Mouse (Mus musculus) kidney, adult 9 months (tissue): Measurements from ENCODE around the gene Fat2.

ENCODE experiments used
- DNase-seq: peaks from one replicate; pipeline ENCODE4 v3.0.0; 2022

The Fat2 gene

GRCm38 (mm10) chr11:55336101-55336891 is at the start of gene Fat2:
Gene Fat2, minus strand, starts transcription at chr11:55336564.
- no peak for DNase-seq

- DNase-seq = no peak
Observed at GRCm38 (mm10) chr11:55383463-55384045, 47.2 kb upstream of the Fat2 start.

- no peak for DNase-seq
Observed at GRCm38 (mm10) chr11:55380908-55381307, 44.5 kb upstream of the Fat2 start.

GRCm38 (mm10) chr11:55378371-55378770 is 42.0 kb upstream of the Fat2 start:
- peak; percentile 45 for DNase-seq

- no peak for DNase-seq
Observed at GRCm38 (mm10) chr11:55373838-55374237, 37.5 kb upstream of the Fat2 start.

GRCm38 (mm10) chr11:55373373-55373772 is 37.0 kb upstream of the Fat2 start:
- DNase-seq = no peak

GRCm38 (mm10) chr11:55372001-55372400 is 35.6 kb upstream of the Fat2 start:
- DNase-seq = no peak

- peak; percentile 34 for DNase-seq
Observed at GRCm38 (mm10) chr11:55369093-55369471, 32.7 kb upstream of the Fat2 start.

GRCm38 (mm10) chr11:55368388-55369092 is 32.2 kb upstream of the Fat2 start:
- peak; percentile 41 for DNase-seq

GRCm38 (mm10) chr11:55367783-55368182 is 31.4 kb upstream of the Fat2 start:
- peak; percentile 35 for DNase-seq

GRCm38 (mm10) chr11:55365840-55366239 is 29.5 kb upstream of the Fat2 start:
- no peak for DNase-seq

- no peak for DNase-seq
Observed at GRCm38 (mm10) chr11:55365242-55365641, 28.9 kb upstream of the Fat2 start.

- DNase-seq = no peak
Observed at GRCm38 (mm10) chr11:55364662-55365061, 28.3 kb upstream of the Fat2 start.

- DNase-seq = no peak
Observed at GRCm38 (mm10) chr11:55358094-55358783, 21.9 kb upstream of the Fat2 start.

GRCm38 (mm10) chr11:55356846-55357245 is 20.5 kb upstream of the Fat2 start:
- no peak for DNase-seq

- DNase-seq = no peak
Observed at GRCm38 (mm10) chr11:55341961-55342371, 5.6 kb upstream of the Fat2 start.

GRCm38 (mm10) chr11:55340789-55341188 is 4.4 kb upstream of the Fat2 start:
- no peak for DNase-seq

GRCm38 (mm10) chr11:55337032-55337769 is 837 bp upstream of the Fat2 start:
- DNase-seq = no peak

GRCm38 (mm10) chr11:55335314-55336076 is 869 bp downstream of the Fat2 start:
- DNase-seq = no peak

GRCm38 (mm10) chr11:55334545-55334944 is 1.8 kb downstream of the Fat2 start:
- DNase-seq = no peak

GRCm38 (mm10) chr11:55334063-55334462 is 2.3 kb downstream of the Fat2 start:
- no peak for DNase-seq
